Mouse (Mus musculus): ENCODE results near the gene Ccser1. TPM values are rescaled to one million over a fixed set of nuclear protein-coding genes. Genes with fewer than 3 reads are reported as not detected.
A peak's percentile ranks its signal among the peaks of the same experiment; 100 is the strongest.

Gene Ccser1
- polyA plus RNA-seq, 1 experiment from 2014 or later = 6.6 TPM

DNA sequence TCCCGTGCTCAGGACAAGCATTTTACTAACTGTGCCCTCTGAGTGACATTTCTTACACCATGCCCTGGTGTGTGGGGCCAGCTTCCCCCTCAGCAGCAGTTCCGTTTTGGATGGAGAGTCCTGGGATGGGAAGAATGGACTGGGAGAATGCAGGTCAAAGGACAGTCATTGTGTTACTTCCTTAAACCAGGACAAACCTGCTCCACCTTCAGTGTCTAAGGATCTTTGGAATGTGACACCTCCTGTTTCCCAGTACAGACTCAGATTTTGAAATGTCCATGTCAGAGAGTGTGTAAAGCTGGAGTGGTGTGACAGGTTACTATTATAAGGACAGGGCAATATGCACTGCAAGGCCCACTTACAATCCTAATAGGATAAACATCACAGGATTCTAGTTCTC, 8.9 kb downstream of the Ccser1 start:
- Histone ChIP-seq H3K9ac (ENCODE audit: low read depth, low read length) (no peak overlapping the region), H3K36me3 (ENCODE audit: control insufficient read depth, insufficient read depth) (no peaks in the 10 kb centered on the region), H3K4me3 (ENCODE audit: low read depth, low read length) (no peak overlapping the region), H3K27ac (ENCODE audit: low read depth, low read length) (no peak overlapping the region), H3K4me2 (replicated peaks; ENCODE audit: low read depth) (no peak overlapping the region), H3K9me3 (ENCODE audit: control insufficient read depth) (no peaks in the 10 kb centered on the region), H3K4me1 (replicated peaks; ENCODE audit: control insufficient read depth, insufficient read depth, low read length) (no peaks in the 10 kb centered on the region), H3K27me3 (replicated peaks; ENCODE audit: control insufficient read depth, insufficient read depth, low read length) (no peaks in the 10 kb centered on the region)
- 38% methylated on average over 2 of the region's 2 CpGs for WGBS
- peak; percentile 53; the same call in 1 of the 2 replicates for ATAC-seq
- TF ChIP-seq CTCF (IDR thresholded peaks at IDR 0.05; ENCODE audit: low read depth) = no peak

- Histone ChIP-seq H3K27me3 (replicated peaks; ENCODE audit: control insufficient read depth, insufficient read depth, low read length) (no peaks in the 10 kb centered on the region), H3K4me2 (replicated peaks; ENCODE audit: low read depth) (no peak overlapping the region), H3K27ac (ENCODE audit: low read depth, low read length) (no peak overlapping the region), H3K4me1 (replicated peaks; ENCODE audit: control insufficient read depth, insufficient read depth, low read length) (no peaks in the 10 kb centered on the region), H3K36me3 (ENCODE audit: control insufficient read depth, insufficient read depth) (no peaks in the 10 kb centered on the region), H3K9me3 (ENCODE audit: control insufficient read depth) (no peaks in the 10 kb centered on the region), H3K4me3 (ENCODE audit: low read depth, low read length) (no peak overlapping the region), H3K9ac (ENCODE audit: low read depth, low read length) (no peak overlapping the region)
- no peak for ATAC-seq
- WGBS = 51% methylated on average over 13 of the region's 13 CpGs
- no peak for TF ChIP-seq CTCF (IDR thresholded peaks at IDR 0.05; ENCODE audit: low read depth)
Measured at GRCm38 (mm10) chr6:61191597-61192386, 11.7 kb downstream of the Ccser1 start.

DNA sequence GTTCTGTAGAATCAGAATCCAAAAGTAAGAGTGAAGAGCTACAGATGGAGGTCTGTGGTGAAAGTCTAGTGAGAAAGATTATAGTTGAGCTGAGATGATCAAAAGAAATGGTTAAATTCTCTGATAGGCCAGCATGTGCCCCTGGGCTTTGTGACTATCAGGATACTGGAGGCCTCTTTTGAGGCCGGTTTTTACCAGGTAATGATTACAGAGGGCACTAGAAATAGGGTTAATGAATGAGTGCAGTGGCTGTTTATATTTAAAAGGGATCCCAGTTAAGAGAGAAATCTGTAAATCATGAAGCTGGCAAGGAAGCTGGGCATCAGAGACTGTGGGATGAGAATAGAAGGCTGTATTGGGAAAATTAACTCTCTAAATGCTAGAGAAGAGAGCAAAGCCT, 23.2 kb downstream of the Ccser1 start:
- TF ChIP-seq CTCF (IDR thresholded peaks at IDR 0.05; ENCODE audit: low read depth) = no peak
- ATAC-seq = no peak
- H3K36me3 ChIP-seq (ENCODE audit: control insufficient read depth, insufficient read depth) = no peaks in the 10 kb centered on the region
- H3K4me2 ChIP-seq (replicated peaks; ENCODE audit: low read depth) = no peak overlapping the region
- WGBS = 27% methylated on average over 1 of the region's 1 CpGs
- H3K9me3 ChIP-seq (ENCODE audit: control insufficient read depth) = no peaks in the 10 kb centered on the region
- no peaks in the 10 kb centered on the region for H3K4me1 ChIP-seq (replicated peaks; ENCODE audit: control insufficient read depth, insufficient read depth, low read length)
- H3K4me3 ChIP-seq (ENCODE audit: low read depth, low read length) = no peak overlapping the region
- H3K27ac ChIP-seq (ENCODE audit: low read depth, low read length) = no peak overlapping the region
- no peak overlapping the region for H3K9ac ChIP-seq (ENCODE audit: low read depth, low read length)
- no peaks in the 10 kb centered on the region for H3K27me3 ChIP-seq (replicated peaks; ENCODE audit: control insufficient read depth, insufficient read depth, low read length)

- TF ChIP-seq CTCF (IDR thresholded peaks at IDR 0.05; ENCODE audit: low read depth) = no peak
- no peak overlapping the region for H3K4me3 ChIP-seq (ENCODE audit: low read depth, low read length)
- H3K27me3 ChIP-seq (replicated peaks; ENCODE audit: control insufficient read depth, insufficient read depth, low read length) = no peaks in the 10 kb centered on the region
- no peaks in the 10 kb centered on the region for H3K36me3 ChIP-seq (ENCODE audit: control insufficient read depth, insufficient read depth)
- no peak for ATAC-seq
- no peaks in the 10 kb centered on the region for H3K9me3 ChIP-seq (ENCODE audit: control insufficient read depth)
- H3K4me2 ChIP-seq (replicated peaks; ENCODE audit: low read depth) = no peak overlapping the region
- H3K4me1 ChIP-seq (replicated peaks; ENCODE audit: control insufficient read depth, insufficient read depth, low read length) = no peaks in the 10 kb centered on the region
- H3K27ac ChIP-seq (ENCODE audit: low read depth, low read length) = no peak overlapping the region
- H3K9ac ChIP-seq (ENCODE audit: low read depth, low read length) = no peak overlapping the region
- WGBS = 38% methylated on average over 1 of the region's 1 CpGs
Measured at GRCm38 (mm10) chr6:61206042-61206441, 25.9 kb downstream of the Ccser1 start.

DNA sequence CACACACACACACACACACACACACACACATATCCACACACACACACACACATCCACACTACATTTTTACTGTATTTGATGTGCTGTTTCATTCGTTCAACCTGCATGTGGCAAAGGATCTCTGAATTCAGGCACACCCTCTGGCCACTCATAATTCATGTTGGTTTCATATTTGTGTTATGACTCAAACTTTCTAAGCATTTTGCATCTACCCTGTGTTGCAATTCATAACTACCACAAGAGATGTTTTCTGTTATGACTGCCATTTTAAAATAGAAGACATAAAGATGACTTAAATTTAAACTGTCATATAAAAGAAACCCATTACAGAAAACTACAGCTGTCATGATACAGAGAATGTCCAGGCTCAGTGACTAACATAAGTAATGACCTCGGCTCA, 26.5 kb downstream of the Ccser1 start:
- Histone ChIP-seq H3K4me3 (ENCODE audit: low read depth, low read length) (no peak overlapping the region), H3K4me1 (replicated peaks; ENCODE audit: control insufficient read depth, insufficient read depth, low read length) (no peaks in the 10 kb centered on the region), H3K9me3 (ENCODE audit: control insufficient read depth) (no peaks in the 10 kb centered on the region), H3K36me3 (ENCODE audit: control insufficient read depth, insufficient read depth) (no peaks in the 10 kb centered on the region), H3K27me3 (replicated peaks; ENCODE audit: control insufficient read depth, insufficient read depth, low read length) (no peaks in the 10 kb centered on the region), H3K9ac (ENCODE audit: low read depth, low read length) (no peak overlapping the region), H3K4me2 (replicated peaks; ENCODE audit: low read depth) (no peak overlapping the region), H3K27ac (ENCODE audit: low read depth, low read length) (no peak overlapping the region)
- no peak for ATAC-seq
- WGBS = 65% methylated on average over 2 of the region's 2 CpGs
- no peak for TF ChIP-seq CTCF (IDR thresholded peaks at IDR 0.05; ENCODE audit: low read depth)

DNA sequence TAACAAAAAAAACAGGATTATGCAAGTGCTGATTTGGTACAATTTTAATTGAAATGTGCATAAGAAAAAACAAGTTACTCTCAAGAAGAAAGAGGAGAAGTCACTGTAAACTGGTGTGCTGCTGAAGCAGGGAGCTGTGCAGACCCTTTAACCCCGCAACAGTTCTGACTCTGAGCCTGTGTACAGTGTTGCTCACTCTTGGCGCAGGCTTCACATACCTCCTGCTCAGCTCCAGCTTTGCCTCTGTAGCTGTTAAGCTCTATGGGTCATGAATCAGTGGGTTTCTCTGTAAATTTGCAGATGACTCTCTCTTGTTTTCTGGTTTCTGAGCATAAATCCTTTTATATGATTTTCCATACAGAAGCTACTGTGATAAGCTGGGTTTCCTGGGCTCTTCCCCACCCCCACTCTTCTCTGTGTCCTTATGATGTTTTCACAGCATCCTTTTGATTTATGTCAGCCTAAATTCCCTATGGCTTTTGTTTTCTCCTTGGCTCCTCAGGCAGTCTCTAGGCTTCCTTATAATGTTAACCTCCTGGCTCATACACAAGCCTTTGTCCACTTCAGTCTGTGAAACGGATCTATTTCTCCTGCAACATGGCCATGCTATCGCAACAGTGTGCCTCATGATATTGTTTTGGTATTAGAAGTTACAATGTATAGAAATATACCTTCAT, 30.1 kb downstream of the Ccser1 start:
- no peaks in the 10 kb centered on the region for H3K27me3 ChIP-seq (replicated peaks; ENCODE audit: control insufficient read depth, insufficient read depth, low read length)
- no peak overlapping the region for H3K4me2 ChIP-seq (replicated peaks; ENCODE audit: low read depth)
- H3K9ac ChIP-seq (ENCODE audit: low read depth, low read length) = no peak overlapping the region
- no peak overlapping the region for H3K4me3 ChIP-seq (ENCODE audit: low read depth, low read length)
- no peaks in the 10 kb centered on the region for H3K9me3 ChIP-seq (ENCODE audit: control insufficient read depth)
- TF ChIP-seq CTCF (IDR thresholded peaks at IDR 0.05; ENCODE audit: low read depth) = no peak
- no peak for ATAC-seq
- 82% methylated on average over 4 of the region's 4 CpGs for WGBS
- H3K4me1 ChIP-seq (replicated peaks; ENCODE audit: control insufficient read depth, insufficient read depth, low read length) = no peaks in the 10 kb centered on the region
- H3K36me3 ChIP-seq (ENCODE audit: control insufficient read depth, insufficient read depth) = no peaks in the 10 kb centered on the region; the same call in 1 of the 2 replicates
- H3K27ac ChIP-seq (ENCODE audit: low read depth, low read length) = no peak overlapping the region

All from intestine, postnatal 0 days (tissue).